Mouse (Mus musculus): ENCODE data around the gene Sergef. TPM values are rescaled to one million over a fixed set of nuclear protein-coding genes. Genes with fewer than 3 reads are reported as not detected.

The Sergef gene
- total RNA-seq, 1 experiment from 2014 or later: 13.7 TPM

DNA sequence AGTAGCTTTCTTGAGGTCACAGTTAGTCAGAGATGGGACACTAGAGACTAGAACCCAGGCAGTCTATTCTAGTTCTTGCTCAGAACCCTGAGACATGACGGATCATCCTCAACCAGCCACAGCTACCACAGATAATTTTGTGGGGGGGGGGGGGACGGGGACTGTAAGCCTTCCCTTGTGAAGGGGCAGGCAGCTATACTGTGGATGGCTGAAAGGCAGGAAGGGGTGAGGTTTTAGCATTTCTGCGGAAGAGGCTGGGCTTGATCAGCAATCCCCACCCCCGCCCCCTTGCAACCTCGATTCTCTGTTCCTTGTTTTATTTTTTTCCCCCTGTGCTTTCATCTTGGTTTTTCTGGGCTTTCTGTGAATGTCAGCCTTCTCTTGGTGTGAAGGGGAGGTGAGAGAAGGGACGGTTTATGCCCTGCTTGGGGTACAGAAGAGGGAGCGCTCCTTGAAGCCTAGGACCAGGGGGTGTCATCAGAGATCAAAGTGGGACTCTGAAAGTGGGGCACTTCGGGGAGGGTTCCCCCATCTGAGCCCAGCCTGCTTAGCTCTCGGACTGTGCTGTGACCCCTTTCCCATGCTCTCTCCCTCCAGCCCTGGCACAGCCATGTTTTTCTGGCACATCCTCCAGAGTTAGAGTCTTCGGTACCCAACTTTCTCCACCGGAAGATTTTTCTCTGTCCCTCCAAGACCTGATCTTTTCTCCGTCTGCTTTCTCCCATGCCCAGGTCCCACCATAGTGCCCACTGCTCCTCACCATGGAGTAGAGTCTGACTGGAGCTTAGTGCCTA lies 245.7 kb downstream of the Sergef start:
- ATAC-seq (replicated peaks in 1 of 2; ENCODE audit: insufficient read depth in 1 of 2, low FRiP score in 2 of 2, low TSS enrichment in 1 of 2, low read depth in 1 of 2, poor library complexity in 2 of 2, severe bottlenecking in 2 of 2): no peak

Other genes starting within 250 kb of the Sergef start
- 0.19 and 0.25 TPM in 2 replicates for gene Kcnc1, start 243.3 kb downstream of the Sergef start, total RNA-seq (2017)
- not detected in 2 replicates for gene Tph1, start 32.7 kb upstream of the Sergef start, total RNA-seq (2017)
- 15.9 and 21.5 TPM in 2 replicates for gene Saal1, start 70.9 kb upstream of the Sergef start, total RNA-seq (2017)
- not detected in 2 replicates for gene Saa3, start 75.9 kb upstream of the Sergef start, total RNA-seq (2017)
- gene Saa4, start 92.8 kb upstream of the Sergef start, total RNA-seq (2017): not detected in 2 replicates
- gene Saa1, start 103.2 kb upstream of the Sergef start, total RNA-seq (2017): not detected in 2 replicates
- gene Saa2, start 112.0 kb upstream of the Sergef start, total RNA-seq (2017): not detected in 2 replicates
- 31.6 and 42.5 TPM in 2 replicates for gene Hps5, start 156.3 kb upstream of the Sergef start, total RNA-seq (2017)
- gene Gtf2h1, start 156.3 kb upstream of the Sergef start, total RNA-seq (2017): 77.6 and 92.8 TPM in 2 replicates
- gene Ldha, start 201.7 kb upstream of the Sergef start, total RNA-seq (2017): 290 and 314 TPM in 2 replicates
- gene Ldhc, start 221.4 kb upstream of the Sergef start, total RNA-seq (2017): 4.6 TPM in 1 of 2 replicates, not detected in the other